Mouse (Mus musculus) midbrain, embryonic 11.5 days (tissue): ENCODE data around the gene Nepro. TPM values are rescaled to one million over a fixed set of nuclear protein-coding genes. Genes with fewer than 3 reads are reported as not detected.

ENCODE experiments used
- ATAC-seq: fragments of 200-750 bp; cut with Nextera tagmentation; 2 replicates; pipeline ENCODE4 v1.8.0; 2017; ENCODE audit warnings: moderate TSS enrichment, moderate library complexity; ENCODE audit not compliant: low FRiP score
- DNase-seq: peaks from one replicate; pipeline ENCODE4 v3.0.0; 2015; ENCODE audit warnings: low spot score; ENCODE audit errors: missing footprints
- H3K27ac ChIP-seq: fragments of 300-500 bp; sonication (generic); 2 replicates; pipeline ENCODE4 v1.5.1; 2014; ENCODE audit warnings: low read depth, low read length
- H3K27me3 ChIP-seq: fragments of 300-500 bp; sonication (generic); 2 replicates; pipeline ENCODE4 v1.6.1; 2014; ENCODE audit warnings: mild to moderate bottlenecking, low read length, moderate library complexity, mixed read lengths; ENCODE audit not compliant: control insufficient read depth, insufficient read depth
- H3K36me3 ChIP-seq: fragments of 300-500 bp; sonication (generic); 2 replicates; pipeline ENCODE4 v1.6.1; 2014; ENCODE audit warnings: mild to moderate bottlenecking, low read length, moderate library complexity, mixed read lengths; ENCODE audit not compliant: control insufficient read depth, insufficient read depth
- H3K4me1 ChIP-seq: fragments of 300-500 bp; sonication (generic); 2 replicates; pipeline ENCODE4 v1.6.1; 2014; ENCODE audit warnings: low read length; ENCODE audit not compliant: control insufficient read depth, insufficient read depth
- H3K4me2 ChIP-seq: fragments of 300-500 bp; sonication (generic); 2 replicates; pipeline ENCODE4 v1.6.1; 2014; ENCODE audit warnings: mild to moderate bottlenecking, moderate library complexity
- H3K4me3 ChIP-seq: fragments of 300-500 bp; sonication (generic); 2 replicates; pipeline ENCODE4 v1.5.1; 2014; ENCODE audit warnings: low read depth, low read length
- H3K9ac ChIP-seq: fragments of 300-500 bp; sonication (generic); 2 replicates; pipeline ENCODE4 v1.6.1; 2014; ENCODE audit warnings: low read length
- H3K9me3 ChIP-seq: fragments of 300-500 bp; sonication (generic); 2 replicates; pipeline ENCODE4 v1.6.1; 2016; ENCODE audit warnings: low read length; ENCODE audit not compliant: control insufficient read depth
- WGBS: fragments of 180-500 bp; shearing (Covaris S2); extraction: QIAGEN DNeasy Blood & Tissue Kit; methylation state at CpG from one replicate; pipeline ENCODE4 v1.1.7; 2014; 5-methylcytosine and 5-hydroxymethylcytosine counted together
- polyA plus RNA-seq: library from polyadenylated mRNA; unstranded; fragments of >200 nt; fragmentation: Nextera tagmentation; extraction: Ambion mirVana; gene quantifications from 2 replicates; pipeline ENCODE4 v1.2.1, GENCODE M21; 2014

Nepro gene
- polyA plus RNA-seq, 1 experiment from 2014 or later: 10.5 TPM

GRCm38 (mm10) chr16:44719349-44719748 is 4.8 kb upstream of the Nepro start:
- H3K27me3 ChIP-seq: no peaks in the 10 kb centered on the region
- no peak overlapping the region for H3K4me2 ChIP-seq
- no peak for DNase-seq
- no peaks in the 10 kb centered on the region; the same call in 1 of the 2 replicates for H3K36me3 ChIP-seq
- H3K27ac ChIP-seq: no peak overlapping the region
- H3K4me3 ChIP-seq: no peak overlapping the region
- H3K9ac ChIP-seq: no peak overlapping the region
- peaks cover 2% of the 10 kb centered on the region; the same call in 1 of the 2 replicates for H3K4me1 ChIP-seq
- H3K9me3 ChIP-seq: no peaks in the 10 kb centered on the region
- 80% methylated on average over 7 of the region's 7 CpGs for WGBS
- no peak for ATAC-seq

- ATAC-seq (no peak), DNase-seq (peak; percentile 91)
- H3K27me3 ChIP-seq: no peaks in the 10 kb centered on the region
- H3K9ac ChIP-seq: no peak overlapping the region
- H3K36me3 ChIP-seq: no peaks in the 10 kb centered on the region; the same call in 1 of the 2 replicates
- no peak overlapping the region for H3K4me3 ChIP-seq
- H3K4me1 ChIP-seq: peaks cover 5% of the 10 kb centered on the region; the same call in 1 of the 2 replicates
- H3K27ac ChIP-seq: no peak overlapping the region
- 72% methylated on average over 3 of the region's 3 CpGs for WGBS
- H3K4me2 ChIP-seq: no peak overlapping the region
- H3K9me3 ChIP-seq: no peaks in the 10 kb centered on the region
These were observed 3.6 kb upstream of the Nepro start for GRCm38 (mm10) chr16:44720518-44720917.

GRCm38 (mm10) chr16:44722666-44723065 is 1.4 kb upstream of the Nepro start:
- Histone ChIP-seq H3K4me2 (no peak overlapping the region), H3K9me3 (no peaks in the 10 kb centered on the region)
- WGBS: 79% methylated on average over 2 of the region's 2 CpGs

GRCm38 (mm10) chr16:44724847-44725246 is 746 bp downstream of the Nepro start:
- H3K27ac ChIP-seq: peak overlapping the region; percentile 70
- no peaks in the 10 kb centered on the region for H3K27me3 ChIP-seq
- peak overlapping the region; percentile 71 for H3K9ac ChIP-seq
- peak; percentile 40 for ATAC-seq
- H3K9me3 ChIP-seq: no peaks in the 10 kb centered on the region
- 2% methylated on average over 14 of the region's 14 CpGs for WGBS
- peak overlapping the region; percentile 64 for H3K4me2 ChIP-seq
- peaks cover 3% of the 10 kb centered on the region for H3K36me3 ChIP-seq
- no peak for DNase-seq
- peak overlapping the region; percentile 67 for H3K4me3 ChIP-seq
- peaks cover 5% of the 10 kb centered on the region; the same call in 1 of the 2 replicates for H3K4me1 ChIP-seq

More at GRCm38 (mm10) chr16:44722666-44723065, 1.4 kb upstream of the Nepro start:
- no peak for DNase-seq
- Histone ChIP-seq H3K9ac (no peak overlapping the region), H3K27ac (no peak overlapping the region), H3K36me3 (no peaks in the 10 kb centered on the region; the same call in 1 of the 2 replicates), H3K27me3 (no peaks in the 10 kb centered on the region), H3K4me1 (peaks cover 5% of the 10 kb centered on the region; the same call in 1 of the 2 replicates), H3K4me3 (no peak overlapping the region)
- ATAC-seq: no peak

- no peak for ATAC-seq
- WGBS: 50% methylated on average over 14 of the region's 14 CpGs
- Histone ChIP-seq H3K27ac (no peak overlapping the region), H3K4me1 (peaks cover 5% of the 10 kb centered on the region; the same call in 1 of the 2 replicates), H3K9me3 (no peaks in the 10 kb centered on the region), H3K27me3 (no peaks in the 10 kb centered on the region), H3K9ac (peak overlapping the region; percentile 71; the same call in 1 of the 2 replicates), H3K36me3 (peaks cover 3% of the 10 kb centered on the region; the same call in 1 of the 2 replicates), H3K4me2 (peak overlapping the region; percentile 64), H3K4me3 (peak overlapping the region; percentile 67)
- peak; percentile 98 for DNase-seq
These were observed 1.5 kb downstream of the Nepro start for GRCm38 (mm10) chr16:44725286-44726223.

GRCm38 (mm10) chr16:44727525-44727924 is 3.4 kb downstream of the Nepro start:
- Histone ChIP-seq H3K27ac (no peak overlapping the region), H3K27me3 (no peaks in the 10 kb centered on the region), H3K4me3 (no peak overlapping the region), H3K9ac (no peak overlapping the region), H3K4me2 (no peak overlapping the region), H3K4me1 (peaks cover 5% of the 10 kb centered on the region; the same call in 1 of the 2 replicates), H3K9me3 (no peaks in the 10 kb centered on the region), H3K36me3 (peaks cover 7% of the 10 kb centered on the region; the same call in 1 of the 2 replicates)
- WGBS: 95% methylated on average over 3 of the region's 3 CpGs
- no peak for DNase-seq
- no peak for ATAC-seq

GRCm38 (mm10) chr16:44734059-44734458 is 10.0 kb downstream of the Nepro start:
- ATAC-seq (no peak), DNase-seq (no peak)
- no peaks in the 10 kb centered on the region for H3K4me1 ChIP-seq
- no peak overlapping the region for H3K4me2 ChIP-seq
- H3K36me3 ChIP-seq: peaks cover 28% of the 10 kb centered on the region
- no peak overlapping the region for H3K9ac ChIP-seq
- 93% methylated on average over 3 of the region's 3 CpGs for WGBS
- no peaks in the 10 kb centered on the region for H3K9me3 ChIP-seq
- no peak overlapping the region for H3K4me3 ChIP-seq
- no peaks in the 10 kb centered on the region for H3K27me3 ChIP-seq
- no peak overlapping the region for H3K27ac ChIP-seq

- no peak overlapping the region for H3K9ac ChIP-seq
- DNase-seq (no peak), ATAC-seq (no peak)
- H3K27me3 ChIP-seq: no peaks in the 10 kb centered on the region
- no peaks in the 10 kb centered on the region for H3K9me3 ChIP-seq
- H3K36me3 ChIP-seq: peaks cover 25% of the 10 kb centered on the region
- H3K4me1 ChIP-seq: no peaks in the 10 kb centered on the region
- 90% methylated on average over 5 of the region's 5 CpGs for WGBS
- H3K4me2 ChIP-seq: no peak overlapping the region
- no peak overlapping the region for H3K4me3 ChIP-seq
- no peak overlapping the region for H3K27ac ChIP-seq
These were observed 11.6 kb downstream of the Nepro start for GRCm38 (mm10) chr16:44735676-44736075.

- Histone ChIP-seq H3K27me3 (no peaks in the 10 kb centered on the region), H3K9me3 (no peaks in the 10 kb centered on the region), H3K4me2 (no peak overlapping the region), H3K27ac (no peak overlapping the region), H3K36me3 (peaks cover 25% of the 10 kb centered on the region), H3K4me1 (no peaks in the 10 kb centered on the region), H3K9ac (no peak overlapping the region), H3K4me3 (no peak overlapping the region)
- 87% methylated on average over 4 of the region's 4 CpGs for WGBS
- ATAC-seq (no peak), DNase-seq (no peak)
These were observed 12.0 kb downstream of the Nepro start for GRCm38 (mm10) chr16:44736118-44736517.
